Mouse (Mus musculus) kidney, adult 2 months (tissue): ENCODE results near the gene Gstm2.

Source experiments
- CTCF ChIP-seq: fragments of 200-500 bp; conservative IDR thresholded peaks from 2 replicates; pipeline ENCODE4 v1.5.1; 2011; ENCODE audit warnings: low read depth, mild to moderate bottlenecking, control low read depth, low read length, moderate library complexity, mixed read lengths; ENCODE audit not compliant: insufficient read depth, insufficient read length
- POLR2A ChIP-seq: fragments of 200-500 bp; IDR thresholded peaks from one replicate; pipeline ENCODE4 v1.6.1; 2011; ENCODE audit warnings: low read depth, low read length, control low read depth

DNA sequence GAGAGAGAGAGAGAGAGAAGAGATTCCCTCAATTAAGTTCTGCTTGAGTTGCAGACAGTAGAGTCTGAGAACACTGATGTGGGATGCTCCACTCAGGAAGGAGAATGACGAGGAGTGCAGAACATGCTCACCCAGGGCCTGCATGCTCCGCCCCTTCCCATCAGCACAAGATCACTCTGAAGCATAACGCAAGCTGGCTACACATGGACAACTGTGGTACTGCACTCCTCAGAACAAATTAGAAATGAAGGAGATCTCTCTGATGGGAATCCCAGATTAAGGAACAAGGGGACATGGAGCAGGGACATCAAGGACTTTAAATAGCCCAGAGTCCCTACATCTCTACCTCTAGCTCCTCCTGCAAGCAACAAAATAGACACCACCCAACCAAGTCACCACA, 5.0 kb downstream of the Gstm2 start:
- no peak for TF ChIP-seq POLR2A
- TF ChIP-seq CTCF, result no peak
